Mouse (Mus musculus) frontal cortex, adult 2 months (tissue): Measurements from ENCODE around the gene Rnpep. TPM values are rescaled to one million over a fixed set of nuclear protein-coding genes. Genes with fewer than 3 reads are reported as not detected.

Experiments
- DNase-seq, 2 experiments: peaks; one replicate each; pipeline ENCODE4 v3.0.0; 2022; ENCODE audit warnings: low spot score in 1 of 2; ENCODE audit errors: extremely low spot score in 1 of 2
- polyA plus RNA-seq: library from polyadenylated mRNA; depleted of rRNA; stranded (reverse); fragments of >200 nt; gene quantifications from 2 replicates; pipeline ENCODE4 v1.2.3, GENCODE M21; 2012; rRNA removed

The Rnpep gene
- polyA plus RNA-seq = 56.6 and 64.8 TPM in 2 replicates

DNA sequence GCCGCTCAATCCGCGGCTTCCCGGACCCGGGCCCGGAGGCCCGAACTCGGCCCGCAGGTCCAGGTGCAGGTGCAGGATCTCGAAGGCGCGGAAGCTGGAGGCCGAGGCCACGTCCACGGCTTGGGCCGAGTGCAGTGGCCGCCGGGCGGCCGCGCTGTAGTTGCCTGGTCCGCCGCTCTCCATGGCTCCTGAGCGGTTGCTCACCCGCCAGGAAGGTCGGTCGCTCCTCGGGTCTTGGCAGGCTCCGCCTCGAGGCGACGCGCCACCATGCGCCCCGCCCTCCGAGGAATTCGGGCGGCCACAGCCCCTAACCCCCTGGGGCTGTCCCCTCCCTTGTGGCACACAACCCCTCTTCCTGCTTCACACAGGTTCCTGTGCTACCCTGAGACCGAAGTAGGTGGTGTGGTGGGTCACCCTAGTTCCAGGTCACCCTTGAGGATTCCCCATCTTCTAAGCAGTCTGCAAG is at the start of gene Rnpep:
Rnpep (minus strand) TSS at position 259 of the 466 bp plus-strand sequence.
- DNase-seq = peak in 1 of 2 experiments; percentile 63

DNA sequence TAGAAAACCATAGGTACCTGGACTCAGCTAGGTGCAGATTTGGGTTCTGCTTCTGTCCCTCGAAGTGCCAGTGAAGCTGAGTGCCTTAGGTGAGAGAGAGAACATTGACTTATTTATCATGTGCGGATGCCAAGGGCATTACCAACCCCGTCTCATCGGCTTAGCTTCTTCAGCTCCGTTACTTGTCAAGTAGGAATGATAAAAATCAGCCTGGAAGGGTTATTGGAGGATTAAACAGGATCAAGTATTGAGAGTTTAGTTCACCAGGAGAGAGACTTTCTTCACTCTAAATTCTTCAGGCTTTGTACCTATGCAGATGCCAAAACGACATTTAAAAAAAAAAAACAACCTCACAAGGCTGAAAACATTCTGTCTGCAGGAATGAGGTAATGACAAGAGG is 46.7 kb upstream of the Rnpep start:
- DNase-seq = no peak

DNA sequence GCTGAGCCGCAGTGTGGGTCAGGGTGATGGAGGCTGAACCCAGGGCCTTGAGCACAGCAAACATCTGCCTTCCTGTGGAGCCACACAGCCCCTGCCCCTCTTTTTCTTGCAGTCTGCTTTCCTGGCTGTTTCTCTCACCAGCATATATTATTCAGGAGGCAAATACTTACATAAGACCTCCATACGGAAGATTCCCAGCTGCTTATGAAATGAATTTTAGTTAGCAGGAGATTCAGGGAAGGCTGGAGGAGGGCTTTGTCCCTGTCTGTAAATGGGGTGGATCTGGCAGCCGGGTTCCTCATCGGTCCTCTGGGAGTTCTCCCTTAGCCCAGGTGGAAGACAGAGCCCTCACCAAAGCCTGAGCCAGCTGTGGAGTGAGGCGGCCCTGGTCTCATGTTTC is 44.5 kb upstream of the Rnpep start:
- peak in 1 of 2 experiments; percentile 35 for DNase-seq

- no peak for DNase-seq
Observed at GRCm38 (mm10) chr1:135325934-135326333, 42.0 kb upstream of the Rnpep start.

DNA sequence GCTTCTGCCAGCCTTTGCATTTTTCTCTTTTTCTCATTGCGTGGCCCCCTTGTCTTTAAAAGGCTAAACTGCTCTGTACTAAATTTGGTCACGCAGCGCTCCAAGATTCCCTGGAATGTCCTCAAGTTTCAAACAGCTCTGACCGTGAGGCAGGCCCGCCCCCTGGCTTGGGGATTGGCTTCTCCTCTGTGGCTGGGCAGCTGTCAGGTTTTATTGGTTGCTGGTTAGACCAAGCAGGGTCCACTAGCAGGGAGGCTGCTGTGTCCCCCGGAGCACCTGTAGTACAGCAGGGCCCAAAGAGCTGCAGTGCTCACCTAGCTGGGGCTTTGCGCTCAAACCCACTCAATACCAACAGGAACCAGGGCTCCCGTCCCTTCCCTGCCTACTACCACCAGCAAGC is 40.7 kb upstream of the Rnpep start, which contains the start of gene Lmod1:
Lmod1 (plus strand) TSS at position 237 of the 400 bp plus-strand sequence.
- no peak for DNase-seq

GRCm38 (mm10) chr1:135323367-135323901 is 39.5 kb upstream of the Rnpep start:
- no peak for DNase-seq

DNA sequence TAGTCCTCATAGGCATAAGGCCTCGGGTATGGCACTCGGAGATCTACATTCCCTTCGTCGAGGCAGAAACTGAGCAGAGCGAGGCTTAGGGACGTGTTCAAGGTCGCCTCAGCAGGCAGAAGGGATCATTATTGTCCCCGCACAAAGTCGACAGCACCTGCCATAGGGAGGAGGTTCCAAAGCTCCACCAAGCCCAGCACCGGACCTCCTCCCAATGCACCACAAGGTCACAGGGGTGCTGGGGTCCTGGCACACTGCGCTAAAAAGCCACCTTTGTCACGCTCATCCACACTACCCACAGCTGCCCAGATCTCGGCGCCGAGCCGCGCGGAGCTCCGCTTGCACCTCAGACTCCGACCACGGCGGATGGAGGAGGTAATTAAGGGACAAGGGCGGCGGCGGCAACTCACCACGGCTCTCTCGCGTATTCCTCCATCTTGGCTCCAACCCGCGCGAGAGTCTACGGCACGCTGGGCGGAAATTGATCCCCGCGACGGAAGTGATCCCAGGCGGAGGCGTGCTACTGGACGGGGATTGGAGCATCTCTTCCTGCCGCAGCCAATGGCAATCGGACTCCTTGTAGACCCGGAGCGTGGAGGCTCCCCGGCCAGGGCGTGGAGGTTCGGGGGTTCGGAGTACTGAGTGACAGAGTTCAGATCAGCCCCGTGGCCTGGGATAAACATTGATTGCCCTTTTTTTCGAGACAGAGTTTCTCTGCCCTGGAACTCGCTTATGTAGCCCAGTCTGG is 29.6 kb upstream of the Rnpep start, which contains the start of gene Timm17a:
Timm17a (minus strand) TSS at position 495 of the 748 bp plus-strand sequence.
- peak; percentile 91 to 97 for DNase-seq

DNA sequence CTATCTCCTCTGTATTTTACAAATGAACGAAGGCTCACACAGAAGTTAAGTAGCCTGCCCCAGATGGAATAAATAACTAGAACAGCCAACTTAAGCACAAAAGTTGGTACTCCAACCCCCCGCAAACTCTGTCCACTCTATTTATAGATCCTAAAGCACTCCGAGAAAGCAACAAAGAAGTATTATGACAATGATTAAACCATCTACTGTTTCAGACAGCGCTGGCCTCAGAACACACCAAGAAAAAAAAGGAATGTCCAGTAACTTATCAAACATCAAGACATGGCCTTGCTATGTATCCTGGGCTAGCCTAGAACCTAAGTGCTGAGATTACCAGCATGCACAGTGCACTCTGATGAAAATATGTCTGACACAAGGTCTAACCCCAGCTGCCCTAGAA is 28.3 kb upstream of the Rnpep start:
- DNase-seq = no peak

GRCm38 (mm10) chr1:135311356-135311755 is 27.5 kb upstream of the Rnpep start:
- no peak for DNase-seq

- no peak for DNase-seq
Observed at GRCm38 (mm10) chr1:135290908-135291307, 7.0 kb upstream of the Rnpep start.

- DNase-seq = no peak
Observed at GRCm38 (mm10) chr1:135286311-135286710, 2.4 kb upstream of the Rnpep start.

DNA sequence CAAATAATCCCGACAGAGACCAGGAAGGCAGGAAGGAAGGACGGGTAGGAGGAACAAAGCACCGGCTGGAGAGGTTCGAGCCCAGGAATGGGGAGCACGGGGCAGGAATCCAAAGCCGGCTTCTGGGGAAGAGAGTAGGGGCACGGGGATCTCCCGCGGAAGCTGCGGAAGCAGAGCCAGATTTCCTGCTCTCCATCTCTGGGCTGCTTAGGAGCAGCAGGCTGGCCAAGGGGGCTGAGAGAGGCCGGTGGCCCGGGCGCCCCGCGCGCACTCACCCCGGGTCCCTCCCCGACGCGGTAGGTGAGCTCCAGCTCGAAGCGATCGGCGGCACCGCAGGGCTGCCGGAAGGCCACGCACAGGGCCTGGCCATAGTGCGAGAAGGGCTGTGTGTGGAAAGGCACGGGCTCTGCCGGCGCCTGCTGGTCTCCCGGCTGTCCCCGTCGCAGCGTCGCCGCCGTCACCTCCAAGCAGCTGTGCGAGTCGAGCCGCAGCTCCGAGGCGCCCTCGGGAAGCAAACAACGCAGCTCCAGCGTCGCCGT is 528 bp downstream of the Rnpep start:
- peak in 1 of 2 experiments; percentile 42 for DNase-seq

- DNase-seq = no peak
Observed at GRCm38 (mm10) chr1:135282536-135283286, 1.2 kb downstream of the Rnpep start.

DNA sequence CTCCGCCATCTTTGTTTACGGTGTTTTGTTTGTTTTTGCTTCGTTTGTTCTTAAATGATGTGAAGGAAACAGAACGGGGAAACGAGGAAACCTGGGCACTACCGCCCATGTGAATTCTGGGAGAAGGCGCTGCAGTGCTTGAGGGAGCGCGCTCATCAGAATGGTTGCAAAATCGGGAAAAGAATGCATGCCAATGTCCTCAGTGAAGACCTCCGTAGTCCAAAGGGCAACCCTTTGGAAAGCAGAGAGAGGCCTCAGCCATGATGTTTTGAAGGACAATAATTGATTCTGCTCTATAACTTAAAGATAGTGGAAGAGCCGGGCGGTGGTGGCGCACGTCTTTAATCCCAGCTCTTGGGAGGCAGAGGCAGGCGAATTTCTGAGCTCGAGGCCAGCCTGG is 2.0 kb downstream of the Rnpep start:
- DNase-seq = no peak

- peak; percentile 31 to 66 for DNase-seq
Observed at GRCm38 (mm10) chr1:135280646-135281045, 3.2 kb downstream of the Rnpep start.

DNA sequence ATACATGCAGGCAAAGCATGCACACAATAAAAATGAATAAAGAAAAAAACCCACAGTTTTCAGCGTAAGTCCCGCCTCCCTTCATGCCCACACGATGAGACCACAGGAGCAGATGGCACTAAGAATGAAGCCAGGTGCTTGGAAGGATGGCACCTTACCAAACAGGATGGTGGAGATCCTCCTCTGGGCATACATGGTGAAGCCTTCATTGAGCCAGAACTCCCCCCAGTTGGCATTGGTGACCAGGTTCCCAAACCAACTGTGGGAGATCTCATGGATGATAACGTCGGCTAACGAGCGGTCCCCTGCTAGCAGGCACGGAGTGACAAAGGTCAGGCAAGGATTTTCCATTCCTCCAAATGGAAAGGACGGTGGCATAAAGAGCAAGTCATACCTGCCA is 12.5 kb downstream of the Rnpep start:
- no peak for DNase-seq

GRCm38 (mm10) chr1:135267663-135268446 is 16.0 kb downstream of the Rnpep start:
- DNase-seq = no peak

DNA sequence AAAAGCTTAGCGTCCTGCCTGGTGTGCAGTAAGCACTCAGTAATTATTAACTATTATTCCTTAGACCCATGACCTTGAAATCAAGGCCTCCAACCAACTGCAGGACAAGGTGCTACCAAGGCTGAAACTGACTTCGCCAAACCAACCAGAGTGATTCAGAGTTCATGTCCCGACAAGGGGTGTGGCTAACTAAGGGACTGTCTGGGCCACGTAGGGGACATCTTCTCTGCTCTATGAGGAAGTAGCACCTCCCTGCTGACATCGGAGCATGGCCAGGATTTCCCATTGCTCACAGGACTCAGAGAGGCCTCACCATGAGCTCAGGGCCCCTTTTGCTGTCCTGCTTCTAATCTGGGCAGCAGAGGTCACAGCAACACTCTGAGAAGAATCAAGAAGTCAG is 18.1 kb downstream of the Rnpep start:
- DNase-seq = no peak

GRCm38 (mm10) chr1:135263316-135263715 is 20.6 kb downstream of the Rnpep start:
- DNase-seq = no peak

DNA sequence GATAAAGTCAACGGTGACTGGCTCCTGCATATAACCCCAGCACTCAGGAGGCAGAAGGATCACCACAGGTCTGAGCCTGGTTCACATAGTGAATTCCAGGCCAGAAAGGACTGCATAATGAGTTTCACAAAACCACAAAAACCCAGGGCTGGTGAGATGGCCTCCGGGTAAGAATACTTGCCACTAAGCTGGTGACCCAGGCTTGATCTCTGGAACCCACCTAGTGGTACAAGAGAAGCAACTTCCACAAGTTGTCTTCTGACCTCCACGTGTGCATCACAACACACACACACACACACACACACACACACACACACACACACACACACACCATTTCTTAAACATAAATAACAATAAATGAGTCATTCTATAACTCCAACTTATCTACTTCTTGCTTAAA is 21.6 kb downstream of the Rnpep start:
- DNase-seq = no peak
